Mouse (Mus musculus): ENCODE measurements around the gene Ctf1. TPM values are rescaled to one million over a fixed set of nuclear protein-coding genes. Genes with fewer than 3 reads are reported as not detected.

Gene Ctf1
- polyA plus RNA-seq, 1 experiment from 2014 or later = 4.1 TPM

DNA sequence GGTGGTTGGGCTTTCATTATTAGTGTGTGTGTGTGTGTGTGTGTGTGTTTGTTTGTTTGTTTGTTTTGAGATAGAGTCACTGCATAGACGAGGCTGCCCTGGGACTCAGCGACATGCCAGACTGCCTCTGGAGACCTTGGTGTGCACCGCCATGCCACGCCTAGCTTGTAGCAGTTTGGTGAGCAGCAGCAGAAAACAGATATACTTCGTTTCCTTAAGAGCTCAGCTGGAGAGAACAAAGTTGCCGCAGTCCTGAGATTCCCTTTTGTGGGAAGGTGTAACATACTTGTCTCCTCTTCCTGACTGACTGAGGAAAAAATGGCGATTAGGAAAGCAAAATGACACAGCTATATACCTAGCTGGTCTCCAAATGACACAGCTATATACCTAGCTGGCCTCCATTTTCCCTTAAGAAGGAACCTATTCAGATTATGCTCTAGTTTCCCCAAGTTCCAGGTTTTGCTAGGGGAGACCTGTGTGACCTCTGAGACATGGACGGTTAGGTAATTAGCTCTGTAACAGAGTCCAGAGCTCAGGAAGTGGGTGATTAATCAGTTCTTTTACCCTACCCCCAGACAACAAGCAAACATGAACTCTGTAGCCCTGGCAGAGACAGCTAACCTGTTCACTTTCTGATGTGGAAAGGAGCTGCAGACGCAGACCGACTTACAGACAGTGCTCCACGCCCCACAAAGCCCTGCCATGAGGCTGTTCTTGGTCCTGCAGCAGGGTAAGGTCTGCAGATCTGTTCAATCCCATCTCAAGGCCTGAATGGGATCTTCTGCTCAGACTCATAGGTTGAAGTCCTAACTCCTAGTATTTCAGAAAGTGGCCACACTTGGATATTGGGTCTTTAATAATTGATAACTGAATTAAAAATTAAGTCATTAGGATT is 40.4 kb upstream of the Ctf1 start:
- H3K27ac ChIP-seq (ENCODE audit: low read depth, low read length) = peak overlapping the region; percentile 88
- WGBS = 24% methylated on average over 11 of the region's 11 CpGs
- H3K36me3 ChIP-seq (ENCODE audit: control insufficient read depth, insufficient read depth) = no peaks in the 10 kb centered on the region
- no peak for TF ChIP-seq CTCF (IDR thresholded peaks at IDR 0.05; ENCODE audit: low read depth)
- peak; percentile 83 for ATAC-seq
- H3K9ac ChIP-seq (ENCODE audit: low read depth, low read length) = 0 out of 2 replicates have a peak overlapping the region, but pooled peaks have one; percentile 7
- H3K9me3 ChIP-seq (ENCODE audit: control insufficient read depth) = no peaks in the 10 kb centered on the region
- H3K27me3 ChIP-seq (replicated peaks; ENCODE audit: control insufficient read depth, insufficient read depth, low read length) = no peaks in the 10 kb centered on the region
- H3K4me2 ChIP-seq (replicated peaks; ENCODE audit: low read depth) = 0 out of 2 replicates have a peak overlapping the region, but pooled peaks have one; percentile 9
- H3K4me3 ChIP-seq (ENCODE audit: low read depth, low read length) = no peak overlapping the region
- 0 out of 2 replicates have a peak, but pooled peaks cover 2% of the 10 kb centered on the region for H3K4me1 ChIP-seq (replicated peaks; ENCODE audit: control insufficient read depth, insufficient read depth, low read length)

DNA sequence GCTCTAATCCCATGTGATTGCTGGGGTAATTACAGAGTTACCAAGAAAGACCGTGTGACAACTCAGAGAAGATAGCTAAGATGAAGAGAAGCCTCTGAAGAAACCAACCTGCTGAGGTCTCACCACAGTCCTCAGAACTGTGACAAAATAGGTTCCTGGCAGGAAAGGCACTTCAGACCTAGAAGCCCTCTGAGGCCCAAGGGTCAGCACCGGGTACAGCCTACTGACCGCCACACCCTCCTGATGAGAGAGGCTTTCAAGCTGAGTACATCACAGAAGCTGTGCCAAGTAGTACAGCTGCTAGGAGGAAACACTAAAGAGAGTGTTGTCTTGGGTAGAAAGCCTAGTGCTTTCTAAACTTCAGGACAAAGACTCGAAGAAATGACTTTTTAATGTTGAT is 39.8 kb upstream of the Ctf1 start:
- ATAC-seq = peak; percentile 29; the same call in 1 of the 2 replicates
- peak overlapping the region; percentile 88; the same call in 1 of the 2 replicates for H3K27ac ChIP-seq (ENCODE audit: low read depth, low read length)
- H3K9ac ChIP-seq (ENCODE audit: low read depth, low read length) = no peak overlapping the region
- H3K4me2 ChIP-seq (replicated peaks; ENCODE audit: low read depth) = no peak overlapping the region
- H3K9me3 ChIP-seq (ENCODE audit: control insufficient read depth) = no peaks in the 10 kb centered on the region
- no peaks in the 10 kb centered on the region for H3K27me3 ChIP-seq (replicated peaks; ENCODE audit: control insufficient read depth, insufficient read depth, low read length)
- H3K4me3 ChIP-seq (ENCODE audit: low read depth, low read length) = no peak overlapping the region
- H3K36me3 ChIP-seq (ENCODE audit: control insufficient read depth, insufficient read depth) = no peaks in the 10 kb centered on the region
- no peak for TF ChIP-seq CTCF (IDR thresholded peaks at IDR 0.05; ENCODE audit: low read depth)
- H3K4me1 ChIP-seq (replicated peaks; ENCODE audit: control insufficient read depth, insufficient read depth, low read length) = 0 out of 2 replicates have a peak, but pooled peaks cover 2% of the 10 kb centered on the region
- 50% methylated on average over 4 of the region's 4 CpGs for WGBS

DNA sequence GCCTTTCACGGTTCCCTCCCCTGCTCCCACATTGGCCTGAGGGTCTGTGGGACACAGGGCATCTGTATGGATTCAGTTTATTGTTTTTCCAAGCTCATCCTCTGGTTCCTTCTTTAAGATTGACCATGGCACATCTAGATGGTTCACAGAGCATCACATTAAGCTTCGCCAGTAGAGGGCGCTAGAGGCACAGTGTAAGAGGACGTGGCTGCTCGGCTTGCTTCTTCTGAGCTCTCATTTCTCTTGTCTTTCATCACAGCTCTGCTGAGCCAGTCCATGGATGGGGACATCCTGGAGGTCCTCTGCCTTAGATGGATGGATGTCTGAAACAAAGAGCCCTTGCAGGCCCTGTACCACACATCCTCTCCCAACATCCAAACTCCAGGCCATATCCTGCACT is 37.6 kb upstream of the Ctf1 start:
- ATAC-seq = peak; percentile 14; the same call in 1 of the 2 replicates
- no peaks in the 10 kb centered on the region for H3K27me3 ChIP-seq (replicated peaks; ENCODE audit: control insufficient read depth, insufficient read depth, low read length)
- WGBS = 5% methylated on average over 5 of the region's 5 CpGs
- H3K9me3 ChIP-seq (ENCODE audit: control insufficient read depth) = no peaks in the 10 kb centered on the region
- H3K4me2 ChIP-seq (replicated peaks; ENCODE audit: low read depth) = no peak overlapping the region
- H3K4me1 ChIP-seq (replicated peaks; ENCODE audit: control insufficient read depth, insufficient read depth, low read length) = 0 out of 2 replicates have a peak, but pooled peaks cover 2% of the 10 kb centered on the region
- no peak overlapping the region for H3K9ac ChIP-seq (ENCODE audit: low read depth, low read length)
- TF ChIP-seq CTCF (IDR thresholded peaks at IDR 0.05; ENCODE audit: low read depth) = peak; percentile 99
- no peaks in the 10 kb centered on the region for H3K36me3 ChIP-seq (ENCODE audit: control insufficient read depth, insufficient read depth)
- no peak overlapping the region for H3K4me3 ChIP-seq (ENCODE audit: low read depth, low read length)
- H3K27ac ChIP-seq (ENCODE audit: low read depth, low read length) = no peak overlapping the region

DNA sequence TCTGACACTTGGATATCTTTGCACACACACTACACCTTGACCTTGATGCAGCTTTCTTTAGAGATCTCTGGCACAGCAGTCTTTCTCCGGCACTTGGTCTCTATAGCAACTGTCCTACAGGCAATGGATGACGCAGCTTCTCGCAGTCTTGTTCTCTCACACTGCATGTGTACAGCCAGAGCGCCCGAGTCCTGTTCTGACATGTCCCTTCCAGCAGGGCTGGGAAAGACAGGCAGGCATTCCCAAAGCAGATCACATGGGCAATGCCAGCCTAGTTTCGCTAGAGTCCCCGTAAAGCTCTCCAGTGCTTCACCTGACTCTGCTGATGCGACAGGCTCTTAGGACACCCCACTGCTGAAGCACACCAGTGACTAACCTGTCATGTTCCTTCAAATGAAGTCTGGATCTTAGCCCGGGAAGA is 37.1 kb upstream of the Ctf1 start:
- no peaks in the 10 kb centered on the region for H3K27me3 ChIP-seq (replicated peaks; ENCODE audit: control insufficient read depth, insufficient read depth, low read length)
- WGBS = 78% methylated on average over 9 of the region's 9 CpGs
- ATAC-seq = no peak
- no peaks in the 10 kb centered on the region for H3K36me3 ChIP-seq (ENCODE audit: control insufficient read depth, insufficient read depth)
- H3K4me2 ChIP-seq (replicated peaks; ENCODE audit: low read depth) = no peak overlapping the region
- no peaks in the 10 kb centered on the region for H3K9me3 ChIP-seq (ENCODE audit: control insufficient read depth)
- H3K9ac ChIP-seq (ENCODE audit: low read depth, low read length) = no peak overlapping the region
- H3K27ac ChIP-seq (ENCODE audit: low read depth, low read length) = no peak overlapping the region
- 0 out of 2 replicates have a peak, but pooled peaks cover 2% of the 10 kb centered on the region for H3K4me1 ChIP-seq (replicated peaks; ENCODE audit: control insufficient read depth, insufficient read depth, low read length)
- H3K4me3 ChIP-seq (ENCODE audit: low read depth, low read length) = no peak overlapping the region
- no peak for TF ChIP-seq CTCF (IDR thresholded peaks at IDR 0.05; ENCODE audit: low read depth)

DNA sequence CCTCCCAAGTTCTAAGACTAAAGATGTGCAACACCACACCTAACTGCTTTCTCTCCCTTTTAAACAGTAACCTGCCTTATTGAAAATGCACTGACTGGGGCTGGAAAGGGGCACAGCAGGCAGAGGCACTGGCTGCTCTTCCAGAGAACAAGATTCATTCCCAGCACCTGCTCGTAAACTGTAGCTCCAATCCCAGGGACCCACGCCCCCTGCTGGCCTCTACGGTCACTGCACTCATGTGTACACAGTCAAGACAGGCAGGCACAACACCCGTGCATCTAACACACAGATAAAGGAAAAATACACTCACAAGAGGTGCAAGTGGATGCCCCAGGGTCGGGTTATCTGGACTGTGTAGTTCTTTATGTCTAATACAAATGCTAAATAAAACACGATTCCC is 35.5 kb upstream of the Ctf1 start:
- Histone ChIP-seq H3K4me3 (ENCODE audit: low read depth, low read length) (no peak overlapping the region), H3K27me3 (replicated peaks; ENCODE audit: control insufficient read depth, insufficient read depth, low read length) (no peaks in the 10 kb centered on the region), H3K4me1 (replicated peaks; ENCODE audit: control insufficient read depth, insufficient read depth, low read length) (no peaks in the 10 kb centered on the region), H3K9ac (ENCODE audit: low read depth, low read length) (no peak overlapping the region), H3K27ac (ENCODE audit: low read depth, low read length) (no peak overlapping the region), H3K9me3 (ENCODE audit: control insufficient read depth) (no peaks in the 10 kb centered on the region), H3K4me2 (replicated peaks; ENCODE audit: low read depth) (no peak overlapping the region), H3K36me3 (ENCODE audit: control insufficient read depth, insufficient read depth) (no peaks in the 10 kb centered on the region)
- peak; percentile 79 for TF ChIP-seq CTCF (IDR thresholded peaks at IDR 0.05; ENCODE audit: low read depth)
- 67% methylated on average over 6 of the region's 6 CpGs for WGBS
- ATAC-seq = no peak

DNA sequence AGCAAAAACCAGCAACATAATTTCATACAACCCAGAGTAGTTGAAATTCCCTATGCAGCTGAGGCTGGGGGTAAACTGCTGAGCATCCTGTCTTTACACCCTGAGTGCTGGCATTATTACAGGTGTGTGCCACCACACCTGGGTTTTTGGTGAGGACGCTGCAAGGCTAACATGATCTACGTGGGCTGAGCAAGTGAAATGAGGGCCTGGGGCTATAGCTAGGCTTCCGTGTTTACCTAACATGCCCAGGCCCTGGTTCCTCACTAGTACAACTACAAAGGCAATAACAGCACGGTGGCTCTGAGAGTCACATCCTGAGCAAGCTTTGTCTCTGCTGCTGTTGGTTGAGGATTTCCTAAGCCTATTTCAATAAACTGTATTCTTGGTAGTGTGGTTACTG is 34.9 kb upstream of the Ctf1 start:
- ATAC-seq = no peak
- H3K4me3 ChIP-seq (ENCODE audit: low read depth, low read length) = no peak overlapping the region
- H3K9me3 ChIP-seq (ENCODE audit: control insufficient read depth) = no peaks in the 10 kb centered on the region
- no peaks in the 10 kb centered on the region for H3K4me1 ChIP-seq (replicated peaks; ENCODE audit: control insufficient read depth, insufficient read depth, low read length)
- no peak for TF ChIP-seq CTCF (IDR thresholded peaks at IDR 0.05; ENCODE audit: low read depth)
- WGBS = 94% methylated on average over 4 of the region's 4 CpGs
- no peaks in the 10 kb centered on the region for H3K36me3 ChIP-seq (ENCODE audit: control insufficient read depth, insufficient read depth)
- H3K4me2 ChIP-seq (replicated peaks; ENCODE audit: low read depth) = no peak overlapping the region
- no peaks in the 10 kb centered on the region for H3K27me3 ChIP-seq (replicated peaks; ENCODE audit: control insufficient read depth, insufficient read depth, low read length)
- no peak overlapping the region for H3K9ac ChIP-seq (ENCODE audit: low read depth, low read length)
- no peak overlapping the region for H3K27ac ChIP-seq (ENCODE audit: low read depth, low read length)

Measured in intestine, postnatal 0 days (tissue).